Mouse (Mus musculus) pancreas, adult 10 weeks (tissue): Measurements from ENCODE around the gene Amtn. TPM values are rescaled to one million over a fixed set of nuclear protein-coding genes. Genes with fewer than 3 reads are reported as not detected.

Experiments
- polyA plus RNA-seq: library from polyadenylated mRNA; stranded (reverse); fragments of 350-450 nt; fragmentation: Illumina TruSeq; extraction: RNeasy Lipid Tissue Mini Kit (QIAGEN cat#74804); gene quantifications from one replicate; pipeline ENCODE4 v1.2.3, GENCODE M21; 2015; ENCODE audit warnings: low read depth, low replicate concordance; ENCODE audit not compliant: insufficient read depth

The Amtn gene
- not detected for polyA plus RNA-seq

DNA sequence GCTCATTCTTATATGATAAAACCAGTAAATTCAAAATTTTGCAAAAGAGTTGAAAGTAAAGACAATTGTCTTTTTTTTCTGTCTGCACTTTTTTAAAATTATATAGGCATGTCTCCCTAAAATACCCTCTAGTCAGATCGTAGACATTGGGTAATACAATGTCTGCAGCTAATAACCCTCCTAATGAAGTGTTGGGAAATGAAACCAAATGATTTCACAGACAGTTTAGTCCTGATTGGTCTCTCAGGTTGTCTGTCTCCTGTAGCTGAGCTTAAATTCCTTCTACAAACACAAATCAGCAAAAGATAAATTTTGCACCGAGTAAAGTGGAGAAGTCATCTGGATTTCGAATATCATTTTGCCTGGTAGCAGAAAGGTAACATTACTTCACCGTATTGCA lies at the start of gene Amtn:
Gene Amtn (plus strand): TSS at position 301 of the 400 bp plus-strand sequence.

Other genes with a start within 250 kb of the Amtn start
- not detected for gene Gm11115, start 222.0 kb upstream of the Amtn start, polyA plus RNA-seq
- not detected for gene Gm7714, start 107.2 kb upstream of the Amtn start, polyA plus RNA-seq
- gene Prol1, start 58.8 kb upstream of the Amtn start, polyA plus RNA-seq = not detected
- not detected for gene Ambn, start 79.9 kb downstream of the Amtn start, polyA plus RNA-seq
- not detected for gene Enam, start 111.9 kb downstream of the Amtn start, polyA plus RNA-seq
- 10.1 TPM for gene Jchain, start 151.8 kb downstream of the Amtn start, polyA plus RNA-seq
- gene Utp3, start 178.4 kb downstream of the Amtn start, polyA plus RNA-seq = 7.8 TPM
- gene Rufy3, start 188.9 kb downstream of the Amtn start, polyA plus RNA-seq = 5.2 TPM